Comparison of ENCODE assay signal across 25 mouse cellular contexts in genomic region chr2:121764851-121765250, GRCm38 (mm10). TPM values are rescaled to one million over a fixed set of nuclear protein-coding genes. Genes with fewer than 3 reads are reported as not detected.
DNase-seq lines count a peak whose midpoint lies in the region; ATAC-seq lines count a peak whose summit lies in the region.
"Had no signal": no experiment of that assay in that cellular context is flagged by ENCODE, and none has a peak within 500 bp of the region (broad histone marks: within the 10 kb centered on the region; RNA-seq: fewer than 3 reads in every experiment).

No protein-coding gene starts in this region.

- peaks cover 6% of the 10 kb centered on the region for H3K36me3 ChIP-seq in midbrain, embryonic 10.5 days
- no peaks in the 10 kb centered on the region for H3K36me3 ChIP-seq in midbrain, embryonic 15.5 days (replicated peaks)
- no peaks in the 10 kb centered on the region for H3K36me3 ChIP-seq in liver, embryonic 11.5 days (ENCODE audit: control insufficient read depth, insufficient read depth, low read length)
- H3K36me3 ChIP-seq: embryonic facial prominence, embryonic 12.5 days; embryonic facial prominence, embryonic 15.5 days; G1E; intestine, embryonic 15.5 days had no signal

- no peaks in the 10 kb centered on the region for H3K4me1 ChIP-seq in midbrain, embryonic 10.5 days
- no peaks in the 10 kb centered on the region for H3K4me1 ChIP-seq in midbrain, embryonic 15.5 days
- H3K4me1 ChIP-seq in liver, embryonic 11.5 days (replicated peaks; ENCODE audit: control insufficient read depth, insufficient read depth, low read length) = no peaks in the 10 kb centered on the region
- H3K4me1 ChIP-seq: embryonic facial prominence, embryonic 12.5 days; embryonic facial prominence, embryonic 15.5 days; intestine, embryonic 15.5 days had no signal

- peak; percentile 1 for DNase-seq in midbrain, embryonic 10.5 days (ENCODE audit: low spot score)
- peak; percentile 83 for DNase-seq in R1 (ENCODE audit: low read depth, low spot score)
- DNase-seq in retina, postnatal 1 day = peak; percentile 66
- DNase-seq in liver, embryonic 11.5 days (ENCODE audit: low spot score) = no peak
- DNase-seq: adrenal gland, adult 8-10 months; adrenal gland, postnatal 25 days; cerebellum, adult 2 months; cerebellum, adult 9-11 months; cerebellum, postnatal 25 days; forebrain, postnatal 0 days; gastrocnemius, adult 2 months; gastrocnemius, postnatal 14 days; heart, adult 11 months had no signal

- H3K27ac ChIP-seq in midbrain, embryonic 10.5 days (replicated peaks) = no peak overlapping the region
- H3K27ac ChIP-seq in midbrain, embryonic 15.5 days = no peak overlapping the region
- H3K27ac ChIP-seq in liver, embryonic 11.5 days (ENCODE audit: low read depth, low read length) = no peak overlapping the region
- H3K27ac ChIP-seq: embryonic facial prominence, embryonic 12.5 days; embryonic facial prominence, embryonic 15.5 days; gastrocnemius, adult 2 months; intestine, embryonic 15.5 days had no signal

- no peak overlapping the region for H3K4me3 ChIP-seq in midbrain, embryonic 10.5 days
- H3K4me3 ChIP-seq in midbrain, embryonic 15.5 days = no peak overlapping the region
- no peak overlapping the region for H3K4me3 ChIP-seq in liver, embryonic 11.5 days (ENCODE audit: low read depth, low read length)
- H3K4me3 ChIP-seq: embryonic facial prominence, embryonic 12.5 days; embryonic facial prominence, embryonic 15.5 days; gastrocnemius, adult 2 months; hindbrain, embryonic 13.5 days; intestine, embryonic 15.5 days had no signal

- WGBS in midbrain, embryonic 10.5 days = 59% methylated on average over 5 of the region's 5 CpGs
- 46% methylated on average over 5 of the region's 5 CpGs for WGBS in midbrain, embryonic 15.5 days
- WGBS in liver, embryonic 11.5 days = 77% methylated on average over 5 of the region's 5 CpGs

- no peak overlapping the region for H3K4me2 ChIP-seq in midbrain, embryonic 15.5 days
- H3K4me2 ChIP-seq in liver, embryonic 11.5 days = no peak overlapping the region
- H3K4me2 ChIP-seq: embryonic facial prominence, embryonic 12.5 days; embryonic facial prominence, embryonic 15.5 days; heart, embryonic 11.5 days; hindbrain, embryonic 13.5 days; intestine, embryonic 15.5 days had no signal

- ATAC-seq in midbrain, embryonic 15.5 days (replicated peaks) = no peak
- ATAC-seq in monocyte, adult 5-6 weeks (replicated peaks; ENCODE audit: insufficient number of reproducible peaks, low FRiP score, low TSS enrichment, poor library complexity, severe bottlenecking) = no peak
- ATAC-seq in liver, embryonic 11.5 days (replicated peaks; ENCODE audit: low FRiP score) = no peak
- ATAC-seq: forebrain, embryonic 14.5 days; forebrain, postnatal 0 days; hindbrain, embryonic 16.5 days; intestine, embryonic 15.5 days had no signal

- H3K9ac ChIP-seq in midbrain, embryonic 15.5 days = no peak overlapping the region
- no peak overlapping the region for H3K9ac ChIP-seq in liver, embryonic 11.5 days (ENCODE audit: low read depth, low read length)
- H3K9ac ChIP-seq: embryonic facial prominence, embryonic 12.5 days; embryonic facial prominence, embryonic 15.5 days; forebrain, postnatal 0 days; hindbrain, embryonic 13.5 days; intestine, embryonic 15.5 days had no signal

- peaks cover 8% of the 10 kb centered on the region; the same call in 1 of the 2 replicates for H3K9me3 ChIP-seq in midbrain, embryonic 10.5 days (replicated peaks)
- no peaks in the 10 kb centered on the region for H3K9me3 ChIP-seq in midbrain, embryonic 15.5 days
- no peaks in the 10 kb centered on the region for H3K9me3 ChIP-seq in liver, embryonic 11.5 days (ENCODE audit: control insufficient read depth, low read length)
- H3K9me3 ChIP-seq: embryonic facial prominence, embryonic 15.5 days; intestine, embryonic 15.5 days had no signal

- no peaks in the 10 kb centered on the region for H3K27me3 ChIP-seq in midbrain, embryonic 10.5 days (ENCODE audit: low read depth, poor library complexity, severe bottlenecking)
- no peaks in the 10 kb centered on the region for H3K27me3 ChIP-seq in midbrain, embryonic 15.5 days (replicated peaks)
- no peaks in the 10 kb centered on the region for H3K27me3 ChIP-seq in liver, embryonic 11.5 days (replicated peaks; ENCODE audit: control insufficient read depth, insufficient read depth, low read length)
- H3K27me3 ChIP-seq: embryonic facial prominence, embryonic 12.5 days; embryonic facial prominence, embryonic 15.5 days; hindbrain, embryonic 13.5 days; intestine, embryonic 15.5 days had no signal

RNA-seq across cellular contexts. Expression of gene Frmd5, which starts 42.0 kb away (rescaled TPM):
- polyA plus RNA-seq in midbrain, embryonic 10.5 days (2016; fragmentation: Nextera tagmentation; extraction: Ambion mirVana) = 10.9 and 13.8 TPM in 2 replicates
- 30.7 and 33.9 TPM in 2 replicates for polyA plus RNA-seq in midbrain, embryonic 15.5 days (2015; fragmentation: Nextera tagmentation; extraction: Ambion mirVana)
- 1.6 TPM in 2 of 3 replicates, not detected in the other for total RNA-seq in monocyte, adult 5-6 weeks (2017)
- 0.55 and 0.96 TPM in 2 replicates for polyA plus RNA-seq in liver, embryonic 11.5 days (2014; fragmentation: Nextera tagmentation; extraction: Ambion mirVana)
- total RNA-seq: common myeloid progenitor, adult 5-6 weeks; hematopoietic stem cell, adult 5-6 weeks had no signal
